Mouse (Mus musculus): ENCODE data around the gene Cisd1.

DNA sequence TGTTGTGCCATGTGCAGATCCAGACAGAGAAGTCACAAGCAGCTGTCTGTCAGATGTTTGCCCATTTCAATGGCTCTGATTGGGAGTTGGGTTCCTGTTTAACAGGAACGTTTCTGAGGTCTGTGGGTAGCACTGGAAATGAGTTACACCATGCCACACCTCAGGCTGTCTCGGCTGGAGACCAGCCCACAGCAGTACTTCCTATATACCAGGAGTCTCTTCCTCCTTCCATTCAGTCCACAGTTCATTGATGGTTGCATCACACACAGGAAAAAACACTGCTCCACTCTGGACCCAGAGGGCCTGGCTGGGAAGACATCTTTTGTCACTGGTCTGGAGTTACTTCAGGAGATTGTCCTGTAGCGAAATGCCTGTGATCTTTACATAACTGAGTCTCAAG lies 24.7 kb upstream of the Cisd1 start:
- TF ChIP-seq CTCF (IDR thresholded peaks at IDR 0.05; ENCODE audit: low read depth, low read length) (no peak), POLR2A (IDR thresholded peaks at IDR 0.05; ENCODE audit: borderline replicate concordance, low read depth, low read length) (no peak)

Data from bone marrow macrophage, adult 2 months (primary cell).